Mouse (Mus musculus): Measurements from ENCODE around the gene Ubr1.
"Not testable (repeated sequence)": the region's sequence is repeated elsewhere in the genome, so short reads cannot be mapped to it uniquely, and the experiment has no call there.

Ubr1 gene

DNA sequence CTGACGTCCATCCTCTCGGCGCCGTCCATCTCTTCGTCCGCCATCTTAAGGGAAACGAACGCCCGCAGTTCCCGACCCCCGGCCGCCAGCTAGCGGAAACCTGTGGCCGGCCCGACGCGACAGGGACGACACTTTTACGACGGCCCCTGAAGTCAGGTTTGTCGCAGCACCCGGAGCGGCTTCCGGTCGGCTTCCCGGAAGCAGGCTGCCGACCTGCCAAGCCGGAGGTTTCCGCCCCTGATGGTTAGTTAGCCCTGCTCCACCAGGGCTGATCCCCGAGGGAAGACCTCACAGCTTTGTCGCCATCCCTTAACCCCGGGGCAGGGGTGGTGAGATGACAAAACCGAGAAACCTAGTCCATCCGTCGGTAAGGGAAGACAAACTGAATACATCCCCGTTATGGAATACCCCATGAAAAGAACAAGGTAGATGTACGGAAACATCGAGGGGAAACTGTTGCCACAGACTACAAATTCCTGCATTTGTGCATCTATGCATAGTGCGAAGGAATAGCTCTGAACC is at the start of gene Ubr1:
Gene Ubr1 (minus strand): TSS at position 157 of the 522 bp plus-strand sequence.
- DNase-seq: peak; percentile 86

DNA sequence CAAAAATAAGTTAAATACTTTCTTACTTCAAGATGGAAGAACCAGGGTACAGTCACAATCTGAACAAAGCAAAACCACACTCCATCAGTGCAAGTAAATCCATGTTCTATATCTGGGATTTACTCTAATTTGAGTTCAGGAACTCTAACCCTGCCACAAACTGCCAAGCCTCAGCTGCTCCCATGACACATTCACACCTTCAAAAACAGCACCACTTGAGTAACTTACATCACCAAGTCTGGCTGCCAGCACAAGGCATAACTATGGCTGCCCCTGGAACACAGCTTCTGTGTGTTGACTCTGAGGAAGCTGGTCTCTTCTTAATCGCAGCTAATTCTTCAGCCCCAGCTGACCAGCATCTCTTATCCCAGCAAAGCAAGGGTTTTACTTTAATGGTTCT is 46.6 kb upstream of the Ubr1 start:
- DNase-seq: no peak

DNA sequence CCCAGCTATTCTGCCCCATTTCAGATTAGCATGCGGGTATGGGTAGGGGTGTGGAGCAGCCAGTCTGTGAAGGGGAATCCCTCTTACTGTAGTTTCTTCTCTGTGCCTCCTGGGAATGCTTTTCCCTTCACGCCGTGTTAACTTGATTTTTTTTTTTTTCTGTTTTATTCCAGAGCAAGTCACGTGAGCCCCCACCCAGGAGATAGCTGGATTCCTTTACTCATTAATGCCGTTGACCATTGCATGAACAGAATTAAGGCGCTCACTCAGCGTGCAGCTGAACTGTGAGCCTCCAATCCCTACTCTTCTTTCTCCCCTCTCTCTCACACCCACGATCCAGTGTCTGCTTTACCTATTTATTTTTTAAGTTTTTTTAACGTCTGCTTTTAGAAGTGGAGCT is 45.7 kb upstream of the Ubr1 start:
- DNase-seq: no peak

DNA sequence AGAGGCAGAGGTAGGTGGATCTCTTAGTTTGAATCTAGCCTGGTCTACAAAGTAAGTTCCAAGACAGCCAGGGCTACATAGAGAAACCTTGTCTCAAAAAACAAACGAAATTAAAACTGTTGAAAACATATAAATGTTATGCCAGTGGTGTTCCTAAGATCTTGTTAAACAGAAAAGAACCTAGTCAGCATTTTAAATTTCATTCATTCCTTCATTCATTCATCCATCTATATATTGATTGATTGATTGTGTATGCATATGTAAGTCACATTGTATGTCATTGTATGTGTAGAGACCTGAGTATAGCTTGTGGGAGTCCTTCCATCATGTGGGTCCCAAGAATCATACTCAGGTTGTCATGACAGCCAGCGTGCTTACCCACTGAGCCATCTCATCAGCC is 45.0 kb upstream of the Ubr1 start:
- DNase-seq: no peak

DNA sequence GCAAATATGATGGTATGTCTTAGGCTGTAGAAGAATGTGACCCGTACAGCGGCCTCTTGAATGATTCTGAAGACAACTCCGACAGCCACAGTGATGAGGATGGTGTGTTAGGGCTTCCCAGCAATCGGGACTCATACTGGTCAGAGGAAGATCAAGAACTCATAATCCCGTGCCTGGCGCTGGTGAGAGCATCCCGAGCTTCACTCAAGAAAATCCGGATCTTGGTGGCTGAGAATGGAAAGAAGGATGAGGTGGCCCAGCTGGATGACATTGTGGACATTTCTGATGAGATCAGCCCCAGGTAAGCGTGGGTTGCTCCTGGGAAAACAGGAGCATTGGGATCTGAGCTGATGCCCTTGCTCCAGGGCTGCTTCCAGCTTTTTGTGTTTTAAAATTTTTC is 42.2 kb upstream of the Ubr1 start:
- no peak for DNase-seq

DNA sequence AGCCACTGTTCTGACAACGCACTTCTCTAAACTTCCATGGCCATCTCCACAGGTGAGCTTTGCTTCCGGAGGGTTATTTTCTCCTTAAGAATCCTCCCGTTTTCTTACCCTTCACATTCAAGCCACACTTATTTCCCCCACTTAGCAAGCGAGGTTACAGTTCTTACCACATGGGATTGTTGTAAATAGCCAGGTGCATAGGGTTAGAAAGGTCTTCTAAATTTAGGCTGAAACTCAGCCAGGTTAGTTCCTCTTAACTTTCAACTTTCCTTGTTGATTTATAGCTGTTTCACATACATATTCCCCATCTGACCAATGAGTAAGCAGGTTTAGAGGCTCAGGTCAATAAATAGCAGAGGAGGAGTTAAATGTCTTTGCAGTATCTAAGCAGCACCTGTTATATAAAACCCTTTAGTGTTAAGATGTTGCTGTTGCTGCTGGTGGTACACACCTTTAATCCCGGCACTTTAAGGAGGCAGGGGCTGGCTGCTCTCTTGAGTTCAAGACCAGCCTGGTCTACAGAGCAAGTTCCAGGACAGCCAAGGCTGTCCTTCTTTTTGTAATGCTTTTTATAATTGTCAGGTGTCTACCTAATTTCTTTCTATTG is 38.7 kb upstream of the Ubr1 start:
- no peak for DNase-seq

DNA sequence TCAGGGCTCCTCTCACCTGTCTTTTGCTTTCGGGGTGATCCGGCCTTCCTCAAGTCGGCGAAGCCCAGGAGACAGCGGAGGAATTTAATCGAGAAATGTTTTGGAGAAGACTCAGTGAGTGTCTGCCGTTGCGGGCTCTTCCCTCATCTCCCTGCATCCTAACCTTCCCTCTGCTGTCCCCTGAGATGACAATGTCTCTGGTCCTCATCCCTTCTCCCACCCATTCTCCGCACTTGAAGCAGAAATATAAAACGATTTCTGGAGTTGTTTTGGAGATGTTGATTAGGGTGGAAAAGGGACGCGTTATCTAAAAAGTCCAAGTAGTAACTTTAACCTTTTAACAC is 38.1 kb upstream of the Ubr1 start:
- DNase-seq: no peak

DNA sequence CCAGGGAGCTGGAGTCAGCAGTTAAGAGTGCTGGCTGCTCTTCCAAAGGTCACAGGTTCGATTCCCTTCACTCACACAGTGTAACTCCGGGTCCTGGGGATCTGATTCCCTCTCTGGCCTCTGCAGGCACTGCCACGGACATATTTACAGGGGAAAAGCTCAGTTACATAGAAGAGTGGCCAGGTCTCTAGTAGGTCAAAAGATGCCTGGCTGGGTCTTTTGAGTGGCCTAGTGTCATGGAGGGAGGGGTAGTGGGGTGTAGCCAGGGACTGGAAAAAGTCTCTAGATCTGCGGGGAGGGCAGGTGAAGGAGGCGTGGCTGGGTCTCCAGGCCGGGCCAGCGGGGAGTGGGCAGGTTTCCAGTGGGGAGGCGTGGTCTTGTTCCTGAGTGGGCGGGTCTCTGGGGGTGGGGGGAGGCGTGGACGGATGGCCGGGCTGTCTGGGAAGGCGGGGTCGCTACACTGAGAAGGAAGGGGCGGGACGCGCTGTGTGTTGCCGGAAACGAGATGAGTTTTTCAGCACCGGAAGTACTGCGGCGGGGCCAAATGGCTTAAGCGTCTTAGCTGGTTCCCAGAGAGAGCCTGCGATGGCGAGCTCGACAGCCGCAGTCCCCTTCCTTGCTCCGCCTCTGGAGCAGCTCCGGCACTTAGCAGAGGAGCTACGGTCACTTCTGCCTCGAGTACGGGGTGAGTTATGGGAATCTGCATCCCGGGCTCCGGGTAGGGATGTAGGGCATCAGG is 37.6 kb upstream of the Ubr1 start, which contains the start of gene Ccndbp1:
Gene Ccndbp1 (plus strand): TSS at position 479 of the 739 bp plus-strand sequence.
- peak; percentile 95 for DNase-seq

DNA sequence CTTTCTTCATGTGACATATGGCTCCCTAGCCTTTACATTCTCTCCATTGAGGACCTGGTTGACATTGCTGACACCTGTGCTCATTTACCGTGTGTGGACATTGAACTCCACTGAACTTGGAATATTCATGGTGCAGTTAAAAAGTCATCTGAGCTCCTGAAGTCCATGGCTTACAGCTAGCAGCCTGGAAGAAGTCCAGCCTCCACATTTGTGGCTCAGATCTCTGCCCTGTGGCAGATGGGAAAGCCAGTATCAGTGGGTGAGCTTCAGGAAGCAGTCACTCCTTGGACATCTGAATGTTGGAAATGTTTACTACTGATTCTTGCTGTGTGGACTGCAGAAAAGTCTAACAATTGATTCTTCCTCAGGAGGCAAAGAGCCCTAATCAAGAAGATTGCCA is 36.5 kb upstream of the Ubr1 start:
- DNase-seq: no peak

DNA sequence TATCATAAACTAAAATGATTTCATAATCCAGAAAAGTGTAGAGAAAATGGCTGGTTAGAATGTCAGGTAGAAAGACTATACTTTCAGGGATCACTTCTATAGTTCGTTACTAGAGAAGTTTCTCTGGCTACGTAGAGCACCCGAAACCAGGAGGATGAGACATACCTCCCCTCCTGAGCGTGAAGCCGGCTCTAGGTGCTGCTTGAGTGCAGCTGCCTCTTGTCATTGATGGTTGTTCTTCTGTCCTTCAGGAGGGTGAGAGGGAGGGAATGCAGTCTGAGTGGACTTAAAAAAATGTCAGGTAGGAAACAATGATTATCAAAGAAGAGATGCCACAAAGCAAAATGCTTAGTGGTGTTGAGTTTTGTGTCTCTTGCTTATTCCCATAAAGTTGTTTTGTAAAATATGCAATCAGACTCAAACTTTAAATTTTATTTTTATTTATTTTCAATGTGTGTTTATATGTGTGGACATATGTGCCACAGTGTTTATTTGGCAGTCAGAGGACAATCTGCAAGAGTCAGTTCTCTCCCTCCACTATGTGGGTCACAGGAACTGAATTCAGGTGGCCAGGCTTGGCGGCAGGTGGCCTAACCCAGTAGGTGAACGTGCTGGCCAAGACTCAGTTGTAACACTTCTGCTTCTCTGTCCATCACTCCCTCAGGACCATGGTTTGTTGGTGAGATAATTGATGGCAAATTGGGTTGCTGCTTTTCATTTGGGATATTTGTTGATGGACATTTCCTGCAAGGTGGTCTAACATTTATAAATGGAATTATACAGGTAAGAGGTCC is 33.7 kb upstream of the Ubr1 start:
- DNase-seq: no peak

DNA sequence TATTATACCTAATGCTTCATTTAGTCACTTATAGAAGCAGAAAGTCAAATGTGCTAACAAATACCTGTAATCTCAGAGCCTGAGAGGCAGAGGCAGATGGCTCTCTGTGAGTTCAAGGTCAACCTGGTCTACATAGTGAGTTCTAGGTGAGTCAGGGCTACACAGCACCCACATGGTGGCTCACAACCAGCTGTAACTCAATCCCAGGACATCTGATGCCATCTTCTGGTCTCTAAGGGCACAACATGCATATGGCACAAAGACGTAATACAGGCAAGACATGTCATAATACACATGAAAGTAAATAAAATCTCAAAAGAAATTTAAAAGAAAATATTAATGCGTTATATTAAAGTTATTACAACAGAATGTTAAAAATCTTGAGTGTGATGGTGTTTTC is 33.1 kb upstream of the Ubr1 start:
- no peak for DNase-seq

DNA sequence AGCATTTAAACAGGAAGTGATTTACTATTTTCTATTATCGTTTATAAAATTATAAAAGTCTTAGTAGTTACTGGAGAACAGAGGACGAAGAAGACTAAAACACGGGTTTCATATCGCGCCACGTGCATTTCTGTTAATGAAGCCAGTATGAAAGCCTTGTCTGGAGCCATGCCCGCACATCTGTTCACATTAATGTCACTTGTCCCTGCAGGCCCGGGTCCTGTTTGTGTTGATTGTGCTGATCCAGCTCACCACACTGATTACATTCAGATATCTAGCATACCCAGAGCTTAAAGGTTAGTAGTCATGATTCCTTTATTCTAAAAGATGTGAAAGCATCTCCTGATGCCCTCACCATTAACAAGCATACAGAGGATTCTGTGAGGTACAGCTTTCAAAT is 28.3 kb upstream of the Ubr1 start:
- no peak for DNase-seq

DNA sequence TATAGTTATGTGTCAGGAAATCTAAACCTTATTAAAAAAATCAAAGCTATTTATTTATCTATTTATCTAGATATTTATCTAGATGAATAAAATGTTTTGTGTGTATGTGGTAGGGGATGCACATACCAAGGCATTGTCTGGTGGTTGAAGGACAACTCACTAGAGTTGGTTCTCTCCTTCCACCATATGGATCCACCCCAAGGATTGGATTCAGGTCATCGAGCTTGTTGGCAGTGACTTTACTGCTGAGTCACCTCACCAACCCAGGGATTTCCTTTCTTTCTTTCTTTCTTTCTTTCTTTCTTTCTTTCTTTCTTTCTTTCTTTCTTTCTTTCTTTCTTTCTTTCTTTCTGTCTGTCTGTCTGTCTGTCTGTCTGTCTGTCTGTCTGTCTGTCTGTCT is 26.1 kb upstream of the Ubr1 start:
- DNase-seq: not testable (repeated sequence)

DNA sequence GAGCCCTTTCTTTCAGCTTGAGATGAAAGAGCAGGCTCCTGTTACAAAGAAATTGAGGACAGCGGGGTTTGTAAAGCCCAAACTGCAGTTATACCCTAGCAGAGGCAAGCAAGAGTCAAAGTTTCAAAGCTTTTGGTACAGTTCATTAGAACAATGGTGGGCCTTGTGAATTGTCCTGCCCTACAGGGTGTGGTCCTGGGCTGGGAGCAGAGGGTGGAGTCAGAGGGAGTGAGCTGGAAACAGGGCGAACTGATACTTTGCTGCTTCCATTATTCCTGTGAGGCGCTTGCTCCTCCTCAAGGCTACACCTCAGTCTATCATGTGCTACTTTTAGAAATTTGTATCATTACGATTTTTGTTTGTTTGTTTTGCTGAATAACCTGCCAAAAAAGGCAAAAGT is 20.7 kb upstream of the Ubr1 start:
- DNase-seq: no peak

DNA sequence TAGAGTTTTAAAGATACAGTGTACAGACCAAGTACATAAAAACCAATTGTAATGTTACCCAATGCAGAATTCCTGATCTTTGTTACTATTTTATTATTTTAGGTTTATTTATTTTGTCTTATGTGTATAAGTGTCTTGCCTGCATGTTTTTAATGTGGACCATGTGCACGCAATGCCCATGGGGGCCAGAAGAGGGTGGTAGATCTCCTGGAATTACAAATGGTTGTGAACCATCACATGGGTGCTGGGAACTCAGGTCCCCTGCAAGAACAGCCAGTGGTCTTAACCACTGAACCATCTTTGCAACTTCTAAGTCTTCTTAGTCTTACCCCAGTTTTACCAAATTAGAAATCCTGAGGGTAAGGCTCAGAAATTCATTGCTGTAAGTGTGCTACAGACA is 14.7 kb upstream of the Ubr1 start:
- no peak for DNase-seq

DNA sequence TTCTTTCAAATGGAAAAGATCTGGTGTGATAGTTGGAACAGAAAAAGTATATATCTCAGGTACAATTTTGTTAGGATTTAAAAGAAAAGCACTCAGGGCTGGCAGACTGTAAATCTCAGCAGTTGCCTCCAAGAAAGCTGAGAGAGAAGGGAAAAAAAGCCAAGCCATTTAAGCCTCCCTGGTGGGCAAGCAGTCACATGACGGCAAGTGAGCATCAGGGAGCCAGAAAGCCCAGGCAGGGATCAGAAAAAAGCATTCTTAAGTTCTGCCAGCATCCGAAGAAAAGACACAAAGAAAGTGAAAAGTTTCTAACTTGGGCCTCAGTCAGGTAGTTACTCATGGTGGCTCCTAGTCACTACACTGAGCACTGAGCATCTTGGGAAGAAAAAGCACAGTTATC is 13.1 kb upstream of the Ubr1 start:
- no peak for DNase-seq

DNA sequence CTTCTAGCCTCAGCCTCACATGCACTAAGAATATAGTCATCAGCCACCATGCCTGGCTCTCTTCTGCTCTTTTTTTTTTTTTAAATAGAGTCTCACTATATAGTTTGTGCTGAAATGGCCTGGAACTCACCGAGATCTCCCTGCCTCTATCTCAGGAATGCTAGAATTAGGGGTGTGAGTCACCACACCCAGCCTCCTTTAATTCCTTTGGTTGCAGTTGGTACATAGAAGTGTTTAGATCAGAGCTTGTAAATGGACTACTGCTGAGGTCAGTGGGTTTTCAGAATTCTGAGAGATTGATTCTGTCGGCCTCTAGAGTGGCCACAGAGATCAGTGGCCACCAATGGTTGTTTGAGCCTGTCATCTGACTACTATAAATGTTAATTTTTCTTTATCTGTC is 10.3 kb upstream of the Ubr1 start:
- no peak for DNase-seq

DNA sequence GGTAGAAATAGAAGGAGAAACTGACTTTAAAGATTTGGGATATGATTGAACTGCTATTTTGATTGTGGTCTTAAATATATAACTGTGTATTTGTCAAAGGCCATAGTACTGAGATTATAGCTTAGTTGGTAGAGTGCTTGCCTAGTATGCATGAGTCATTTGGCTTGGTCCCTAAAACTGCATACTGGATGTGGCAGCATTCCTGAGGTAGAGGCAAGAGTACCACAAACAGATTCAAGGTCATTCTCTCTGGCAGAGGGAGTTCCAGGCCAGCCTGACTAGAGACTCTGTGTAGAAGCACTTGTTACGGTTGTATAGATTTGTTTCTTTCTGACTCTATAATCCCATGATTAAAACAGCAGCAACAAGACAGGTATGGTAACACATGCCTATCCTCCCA is 9.3 kb upstream of the Ubr1 start:
- no peak for DNase-seq

DNA sequence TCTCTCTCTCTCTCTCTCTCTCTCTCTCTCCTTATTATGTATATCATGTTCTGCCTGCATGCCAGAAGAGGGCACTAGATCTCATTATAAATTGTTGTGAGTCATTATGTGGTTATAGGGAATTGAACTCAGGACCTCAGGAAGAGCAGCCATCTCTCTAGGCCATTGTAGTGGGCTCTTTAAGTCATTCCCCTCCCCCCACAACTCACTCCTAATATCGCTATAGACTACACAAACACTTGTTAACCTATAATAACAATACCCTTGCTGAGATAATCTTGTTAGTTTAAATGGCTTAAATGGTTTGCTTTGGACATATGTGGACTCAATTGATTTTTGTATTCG is 8.2 kb upstream of the Ubr1 start:
- DNase-seq: no peak

DNA sequence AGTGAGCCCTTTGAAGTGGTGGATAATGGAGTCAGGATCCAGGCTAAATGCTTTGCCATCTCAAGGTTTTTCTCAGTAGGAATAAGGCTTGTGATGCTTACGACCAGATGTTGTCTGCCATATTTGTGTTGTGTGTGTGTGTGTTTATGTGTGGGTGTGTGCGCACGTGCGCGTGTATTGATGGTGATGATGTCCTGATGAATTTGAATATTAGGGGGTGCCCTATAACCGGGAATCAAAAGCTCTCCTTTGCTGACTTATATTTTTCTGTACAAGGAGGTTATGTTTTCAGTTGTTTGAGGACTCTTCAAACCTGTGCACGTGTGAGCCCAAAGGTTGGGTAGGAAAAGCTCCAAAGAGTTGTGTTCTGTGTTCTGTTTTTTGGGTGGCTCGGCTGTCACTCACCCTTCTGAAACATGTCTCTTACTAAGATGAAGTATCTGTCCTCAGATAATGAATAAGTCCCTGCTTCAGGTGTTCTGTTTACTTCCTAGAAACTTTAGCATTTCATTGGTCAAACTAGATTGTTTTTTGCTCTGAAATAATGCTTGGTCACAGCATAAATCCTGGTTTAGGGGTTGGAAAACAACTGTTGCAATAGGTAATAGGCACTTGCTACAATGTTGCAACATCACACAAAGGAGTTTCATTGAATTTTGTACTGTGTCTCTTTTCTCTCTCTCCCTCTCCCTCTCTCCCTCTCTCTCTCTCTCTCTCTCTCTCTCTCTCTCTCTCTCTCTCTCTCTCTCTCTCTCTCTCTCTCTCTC is 7.6 kb upstream of the Ubr1 start:
- no peak for DNase-seq

DNA sequence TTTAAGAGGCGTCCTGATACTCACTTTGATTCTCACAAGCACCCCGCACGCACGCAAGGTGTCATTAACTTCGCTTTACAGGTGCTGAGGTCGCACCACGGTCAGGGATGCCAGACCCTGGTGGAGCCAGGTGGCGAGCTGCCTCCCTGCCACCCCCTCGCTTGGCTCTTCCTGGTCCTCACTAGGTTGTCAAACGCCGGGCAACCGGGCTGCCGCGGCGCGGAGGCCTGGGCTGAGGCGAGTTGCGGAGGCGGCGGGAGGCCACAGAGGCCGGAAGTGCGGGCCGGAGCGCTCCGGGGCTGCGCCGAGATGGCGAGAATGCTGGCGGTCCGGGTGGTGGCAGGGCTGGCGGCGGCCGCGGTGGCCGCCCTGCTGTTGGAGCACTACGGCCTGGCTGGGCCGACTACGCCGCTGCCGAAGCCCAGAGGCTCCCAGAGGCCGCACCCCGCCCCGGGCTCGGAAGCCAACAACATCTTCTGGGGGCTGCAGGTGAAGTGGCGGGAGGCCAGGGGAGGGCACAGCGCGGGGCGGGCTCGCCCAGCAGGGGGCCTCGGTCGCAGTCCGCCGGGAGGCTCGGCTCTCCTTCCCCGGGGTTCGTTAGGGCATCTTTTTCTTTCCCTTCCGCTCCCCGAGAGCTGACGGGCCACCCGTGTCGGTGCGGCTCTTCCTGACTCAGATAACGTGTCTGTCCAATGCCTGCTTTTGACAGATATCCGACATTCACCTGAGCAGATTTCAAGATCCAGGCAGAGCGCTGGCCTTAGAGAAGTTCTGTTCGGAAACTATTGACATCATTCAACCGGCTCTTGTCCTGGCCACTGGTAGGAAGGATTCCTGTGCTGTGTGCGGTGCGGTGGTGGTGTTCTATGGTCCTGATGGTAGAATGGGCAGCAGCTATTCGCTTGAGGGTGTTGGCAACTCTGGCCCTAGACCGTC is 6.7 kb upstream of the Ubr1 start, which contains the start of gene Tmem62:
Gene Tmem62 (plus strand): TSS at position 28 of the 936 bp plus-strand sequence.
- DNase-seq: peak; percentile 71

DNA sequence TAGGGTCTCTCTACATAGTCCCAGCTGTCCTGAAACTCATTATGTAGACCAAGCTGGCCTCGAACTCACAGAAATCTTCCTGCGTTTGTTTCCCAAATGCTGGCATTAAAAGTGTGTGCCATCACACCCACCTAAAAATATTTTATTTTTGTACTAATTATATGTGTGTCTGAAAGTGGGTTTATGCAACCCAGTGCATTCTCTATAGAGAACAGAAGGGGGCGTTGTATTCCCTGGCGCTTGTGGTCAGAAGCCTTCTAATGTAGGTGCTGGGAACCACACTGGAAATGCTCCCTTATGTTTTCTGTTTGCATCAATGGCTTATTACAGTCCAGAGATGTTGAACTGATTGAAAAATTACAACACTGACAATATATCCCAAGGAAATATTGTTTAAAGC is 5.8 kb upstream of the Ubr1 start:
- no peak for DNase-seq

Data from lung, postnatal 14 days (tissue).